19 mouse cellular contexts compared by ENCODE assay signal in genomic region chr14:90121071-90121470, GRCm38 (mm10).
"Had no signal": no experiment of that assay in that cellular context is flagged by ENCODE, and none has a peak within 500 bp of the region (broad histone marks: within the 10 kb centered on the region; RNA-seq: fewer than 3 reads in every experiment).

No protein-coding gene starts in this region.

- H3K36me3 ChIP-seq: midbrain, embryonic 13.5 days; neural tube, embryonic 13.5 days had no signal

- H3K27ac ChIP-seq: liver, embryonic 14.5 days; macrophage; midbrain, embryonic 13.5 days; neural tube, embryonic 13.5 days; stomach, postnatal 0 days had no signal

- DNase-seq: kidney, adult 9 months; kidney, postnatal 14 days; kidney, postnatal 4 days; liver, postnatal 0 days; lung, embryonic 14.5 days; right cerebral cortex, adult 18-20 months; right cerebral cortex, postnatal 14 days; right cerebral cortex, postnatal 4 days; thymus, adult 2 months; thymus, postnatal 14 days; thymus, postnatal 4 days had no signal

- H3K4me2 ChIP-seq: liver, embryonic 11.5 days; lung, embryonic 14.5 days; midbrain, embryonic 13.5 days; neural tube, embryonic 13.5 days had no signal

- H3K4me1 ChIP-seq: midbrain, embryonic 13.5 days; neural tube, embryonic 13.5 days had no signal

- ATAC-seq: liver, postnatal 0 days; lung, postnatal 0 days; midbrain, embryonic 13.5 days had no signal

- H3K27me3 ChIP-seq: midbrain, embryonic 13.5 days; neural tube, embryonic 13.5 days had no signal

- H3K9me3 ChIP-seq: midbrain, embryonic 13.5 days; neural tube, embryonic 13.5 days had no signal

- H3K4me3 ChIP-seq: midbrain, embryonic 13.5 days; myocyte; neural tube, embryonic 13.5 days had no signal

- H3K9ac ChIP-seq: liver, embryonic 14.5 days; liver, postnatal 0 days; lung, embryonic 14.5 days; midbrain, embryonic 13.5 days; neural tube, embryonic 13.5 days had no signal
